Mouse (Mus musculus) embryonic facial prominence, embryonic 10.5 days (tissue): ENCODE results near the gene Ergic1. TPM values are rescaled to one million over a fixed set of nuclear protein-coding genes. Genes with fewer than 3 reads are reported as not detected.
A peak's percentile ranks its signal among the peaks of the same experiment; 100 is the strongest.

Experiments
- DNase-seq: peaks from one replicate; pipeline ENCODE4 v3.0.0-alpha.2; 2017; ENCODE audit warnings: low spot score
- H3K27ac ChIP-seq: fragments of 300-500 bp; sonication (generic); replicated peaks from 2 replicates; pipeline ENCODE4 v1.5.1; 2016; ENCODE audit warnings: mild to moderate bottlenecking
- H3K27me3 ChIP-seq: fragments of 300-500 bp; sonication (generic); replicated peaks from 2 replicates; pipeline ENCODE4 v1.6.1; 2016; ENCODE audit warnings: low read depth, mild to moderate bottlenecking; ENCODE audit not compliant: poor library complexity, severe bottlenecking
- H3K36me3 ChIP-seq: fragments of 300-500 bp; sonication (generic); replicated peaks from 2 replicates; pipeline ENCODE4 v1.6.1; 2016; ENCODE audit warnings: mild to moderate bottlenecking, moderate library complexity
- H3K4me1 ChIP-seq: fragments of 300-500 bp; sonication (generic); 2 replicates; pipeline ENCODE4 v1.6.1; 2016
- H3K4me3 ChIP-seq: fragments of 300-500 bp; sonication (generic); 2 replicates; pipeline ENCODE4 v1.5.1; 2016; ENCODE audit warnings: mild to moderate bottlenecking, moderate library complexity
- H3K9me3 ChIP-seq: fragments of 300-500 bp; sonication (generic); 2 replicates; pipeline ENCODE4 v1.6.1; 2016; ENCODE audit warnings: mild to moderate bottlenecking
- WGBS: fragments of 180-500 bp; shearing (Covaris S2); methylation state at CpG from one replicate; pipeline ENCODE4 v1.1.7; 2016; 5-methylcytosine and 5-hydroxymethylcytosine counted together
- polyA plus RNA-seq: library from polyadenylated mRNA; unstranded; fragments of >200 nt; fragmentation: Nextera tagmentation; extraction: Ambion mirVana; gene quantifications from 2 replicates; pipeline ENCODE4 v1.2.1, GENCODE M21; 2016

Gene Ergic1
- polyA plus RNA-seq, 1 experiment from 2014 or later = 109 TPM

DNA sequence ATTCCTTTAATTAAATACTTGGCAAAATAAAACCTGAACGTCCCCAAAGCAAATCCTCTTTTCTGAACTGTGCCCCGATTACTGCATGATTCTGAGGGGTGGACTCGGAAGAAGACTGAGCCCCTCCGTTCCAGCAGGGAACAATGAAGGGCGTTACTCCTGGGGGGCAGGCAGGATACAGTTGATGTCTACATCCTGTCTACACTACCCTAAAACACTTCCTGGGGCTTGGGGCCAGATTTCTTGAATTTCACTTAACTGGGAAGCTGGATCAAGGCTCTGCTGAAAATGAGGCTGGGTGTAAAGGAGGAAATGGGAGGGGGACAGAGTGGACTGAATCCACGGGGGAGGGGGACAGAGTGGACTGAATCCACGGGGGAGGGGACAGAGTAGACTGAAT, 13.5 kb upstream of the Ergic1 start:
- H3K27me3 ChIP-seq = peaks cover 16% of the 10 kb centered on the region
- no peak overlapping the region for H3K4me3 ChIP-seq
- WGBS = 30% methylated on average over 7 of the region's 7 CpGs
- peak; percentile 20 for DNase-seq
- H3K4me1 ChIP-seq = peaks cover 22% of the 10 kb centered on the region
- H3K9me3 ChIP-seq = no peaks in the 10 kb centered on the region
- 0 out of 2 replicates have a peak overlapping the region, but pooled peaks have one; percentile 14 for H3K27ac ChIP-seq
- no peaks in the 10 kb centered on the region for H3K36me3 ChIP-seq

DNA sequence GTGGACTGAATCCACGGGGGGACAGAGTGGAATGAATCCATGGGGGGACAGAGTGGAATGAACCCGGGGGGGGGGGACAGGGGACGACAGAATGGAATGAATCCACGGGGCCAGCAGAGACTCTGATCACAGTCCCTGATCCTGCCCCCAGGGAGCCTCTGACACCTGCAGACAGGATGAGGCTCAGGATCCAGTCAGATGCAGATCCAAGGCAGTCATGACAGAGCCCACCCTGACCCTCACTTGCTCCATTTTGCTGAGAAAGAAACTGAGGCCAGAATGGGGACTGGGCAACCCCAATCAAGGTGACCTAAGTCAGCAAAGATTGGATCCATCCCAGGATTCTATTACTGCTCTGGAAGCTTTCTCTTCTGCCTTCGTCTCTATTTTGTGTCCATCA, 12.7 kb upstream of the Ergic1 start:
- H3K27ac ChIP-seq = no peak overlapping the region
- peaks cover 22% of the 10 kb centered on the region for H3K4me1 ChIP-seq
- peaks cover 16% of the 10 kb centered on the region for H3K27me3 ChIP-seq
- no peak overlapping the region for H3K4me3 ChIP-seq
- 10% methylated on average over 5 of the region's 5 CpGs for WGBS
- no peaks in the 10 kb centered on the region for H3K9me3 ChIP-seq
- peak; percentile 19 for DNase-seq
- no peaks in the 10 kb centered on the region for H3K36me3 ChIP-seq

DNA sequence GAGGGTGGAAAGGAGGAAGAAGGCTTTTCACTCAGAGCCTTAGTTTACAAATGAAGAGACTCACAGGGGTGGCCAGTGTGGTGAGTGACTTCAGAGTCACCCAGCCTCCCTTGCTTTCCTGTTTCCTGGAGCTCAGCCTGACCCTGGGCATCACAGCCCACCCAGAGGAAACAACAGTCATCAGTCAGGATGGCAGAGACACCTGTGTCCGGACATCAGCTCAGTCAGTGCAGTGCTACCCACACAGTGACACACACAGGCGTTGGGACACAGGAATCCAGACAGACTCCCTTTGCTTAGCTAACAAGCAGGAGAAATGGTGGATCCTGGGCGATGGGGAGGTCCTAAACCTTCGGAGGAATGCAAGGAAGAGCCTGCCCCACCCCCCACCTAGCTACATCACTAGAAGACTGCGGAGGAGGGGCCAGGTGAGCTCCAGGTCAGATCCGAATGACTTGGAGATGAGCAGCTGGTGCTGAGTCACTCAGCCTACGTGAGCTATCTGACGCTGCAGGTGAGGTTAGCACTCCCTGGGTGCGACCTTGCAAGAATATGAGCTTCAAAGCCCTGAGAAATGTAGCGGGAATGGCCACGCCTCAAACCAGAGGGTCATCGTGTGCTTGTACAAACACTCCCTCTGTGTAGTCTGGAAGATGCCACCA, 12.0 kb upstream of the Ergic1 start:
- Histone ChIP-seq H3K9me3 (no peaks in the 10 kb centered on the region), H3K36me3 (no peaks in the 10 kb centered on the region), H3K4me1 (peaks cover 22% of the 10 kb centered on the region), H3K4me3 (peak overlapping the region; percentile 13; the same call in 1 of the 2 replicates), H3K27me3 (peaks cover 16% of the 10 kb centered on the region), H3K27ac (no peak overlapping the region)
- WGBS = 10% methylated on average over 12 of the region's 12 CpGs
- peak; percentile 29 for DNase-seq

DNA sequence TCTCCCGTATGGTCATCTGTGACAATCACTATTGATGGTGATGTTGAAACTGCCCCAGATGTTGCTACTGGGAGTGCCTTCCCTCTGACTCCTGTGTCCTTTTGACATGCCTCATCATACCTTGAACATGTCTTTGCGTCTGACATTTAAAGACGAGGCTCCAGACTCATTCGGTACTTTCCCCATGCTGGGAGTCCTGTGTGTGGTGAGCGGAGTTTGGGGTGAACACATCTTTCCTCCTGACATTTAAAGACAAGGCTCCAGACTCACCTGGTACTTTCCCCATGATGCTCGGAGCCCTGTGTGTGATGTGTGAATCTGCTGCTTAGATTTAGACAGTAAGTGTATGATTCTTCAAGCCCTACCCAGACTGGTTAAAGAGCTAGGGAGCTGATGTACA, 10.2 kb upstream of the Ergic1 start:
- WGBS = 91% methylated on average over 6 of the region's 6 CpGs
- no peak for DNase-seq
- peaks cover 22% of the 10 kb centered on the region for H3K4me1 ChIP-seq

DNA sequence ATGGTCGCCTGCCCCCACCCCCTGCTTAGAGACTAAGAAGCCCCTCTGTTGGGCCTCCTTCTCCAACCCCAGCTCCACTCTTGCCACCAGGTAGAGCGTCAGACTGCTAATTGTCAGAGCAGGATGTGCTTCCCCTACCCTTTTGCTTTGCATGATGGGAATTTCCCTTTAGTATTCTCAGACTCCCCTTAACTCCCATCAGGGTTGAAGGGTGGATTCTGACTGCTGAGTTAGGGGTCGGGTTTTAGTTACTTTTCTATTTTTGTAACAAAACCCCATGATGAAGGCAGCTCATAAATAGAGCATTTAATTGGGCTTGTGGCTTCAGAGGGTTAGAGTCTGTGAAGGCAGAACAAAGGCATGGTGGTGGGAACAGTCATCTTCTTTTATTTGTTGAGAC, 8.3 kb upstream of the Ergic1 start:
- 72% methylated on average over 3 of the region's 3 CpGs for WGBS
- H3K27ac ChIP-seq = no peak overlapping the region
- peaks cover 16% of the 10 kb centered on the region for H3K27me3 ChIP-seq
- no peak for DNase-seq
- no peaks in the 10 kb centered on the region for H3K36me3 ChIP-seq
- peaks cover 16% of the 10 kb centered on the region for H3K4me1 ChIP-seq
- H3K4me3 ChIP-seq = no peak overlapping the region
- H3K9me3 ChIP-seq = no peaks in the 10 kb centered on the region

More for the DNA sequence above, 10.2 kb upstream of the Ergic1 start:
- Histone ChIP-seq H3K27ac (no peak overlapping the region), H3K36me3 (no peaks in the 10 kb centered on the region), H3K27me3 (peaks cover 16% of the 10 kb centered on the region), H3K4me3 (no peak overlapping the region), H3K9me3 (no peaks in the 10 kb centered on the region)

DNA sequence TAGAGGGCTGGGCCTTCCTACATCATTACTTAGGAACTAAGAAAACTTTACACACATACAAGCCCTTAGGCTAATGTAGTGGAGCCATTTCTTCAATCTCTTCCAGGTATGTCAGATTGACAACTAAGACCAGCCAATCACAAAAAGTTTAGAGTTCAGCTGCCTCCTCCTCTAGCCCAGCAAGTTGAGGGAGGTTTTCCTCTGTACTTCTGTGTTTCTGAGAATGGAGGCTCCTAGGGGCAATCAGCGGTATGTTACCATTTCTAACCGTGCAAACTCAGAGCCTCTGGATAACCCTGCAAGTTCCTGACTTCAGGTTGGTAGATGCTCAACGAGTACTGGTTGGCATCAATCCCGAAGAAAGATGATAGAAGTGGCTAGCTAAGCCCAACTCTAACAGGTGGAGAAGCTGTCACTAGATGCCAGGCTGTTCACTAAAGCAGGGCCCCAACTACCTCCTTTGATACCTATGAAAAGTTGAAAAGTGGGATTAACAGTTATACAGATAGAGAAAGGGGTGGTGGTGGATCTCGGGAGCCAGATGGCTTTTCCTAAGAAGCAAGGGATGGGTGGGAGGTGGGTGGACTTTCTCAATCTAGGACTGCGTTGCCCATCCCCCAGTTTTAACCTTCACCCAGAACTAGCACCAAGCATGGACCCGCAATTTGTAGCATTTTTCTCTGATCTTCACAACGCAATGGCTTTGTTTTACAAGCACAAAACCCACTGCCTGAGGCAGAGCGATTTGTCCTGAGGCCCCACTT, 581 bp upstream of the Ergic1 start:
- peaks cover 27% of the 10 kb centered on the region for H3K36me3 ChIP-seq
- peaks cover 33% of the 10 kb centered on the region for H3K4me1 ChIP-seq
- H3K27ac ChIP-seq = peak overlapping the region; percentile 92
- H3K27me3 ChIP-seq = no peaks in the 10 kb centered on the region
- no peak for DNase-seq
- no peaks in the 10 kb centered on the region for H3K9me3 ChIP-seq
- H3K4me3 ChIP-seq = peak overlapping the region; percentile 91
- 35% methylated on average over 9 of the region's 9 CpGs for WGBS

DNA sequence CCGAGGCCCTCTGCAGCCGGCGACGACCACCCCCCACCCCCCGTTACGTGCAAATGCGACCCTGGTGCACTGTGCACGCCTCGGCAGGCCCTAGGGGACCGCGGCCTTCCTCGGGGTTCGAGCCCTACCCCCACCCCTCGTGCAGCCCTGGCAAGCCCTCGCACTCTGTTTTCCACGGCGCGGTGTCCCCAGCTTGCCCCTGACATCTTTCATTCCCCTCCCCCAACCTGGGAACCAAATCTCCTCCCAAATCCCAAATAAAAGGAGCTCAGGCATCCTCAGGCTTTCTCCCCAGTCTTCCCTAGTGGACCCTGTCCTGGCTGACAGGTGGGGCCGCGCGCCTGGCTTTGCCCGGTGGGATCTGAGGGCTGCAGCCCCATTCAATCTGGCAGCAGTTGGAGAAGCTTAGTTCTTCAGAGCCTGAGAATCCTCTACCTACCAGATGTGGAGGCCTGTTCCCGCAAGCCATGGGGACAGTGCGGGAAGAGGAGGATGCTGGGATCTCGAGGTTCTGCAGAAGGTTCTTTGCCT, 427 bp downstream of the Ergic1 start, which contains the start of gene Dusp1:
Gene Dusp1 (minus strand): TSS at position 478 of the 531 bp plus-strand sequence.
- 2% methylated on average over 25 of the region's 25 CpGs for WGBS
- peak within 1 kb of the TSS; percentile 92 for H3K27ac ChIP-seq
- peaks cover 37% of the 10 kb centered on the region for H3K36me3 ChIP-seq
- DNase-seq = no peak
- H3K27me3 ChIP-seq = no peaks in the 10 kb centered on the region
- H3K4me1 ChIP-seq = peaks cover 33% of the 10 kb centered on the region
- peaks cover 8% of the 10 kb centered on the region for H3K9me3 ChIP-seq
- H3K4me3 ChIP-seq = peak within 1 kb of the TSS; percentile 91

DNA sequence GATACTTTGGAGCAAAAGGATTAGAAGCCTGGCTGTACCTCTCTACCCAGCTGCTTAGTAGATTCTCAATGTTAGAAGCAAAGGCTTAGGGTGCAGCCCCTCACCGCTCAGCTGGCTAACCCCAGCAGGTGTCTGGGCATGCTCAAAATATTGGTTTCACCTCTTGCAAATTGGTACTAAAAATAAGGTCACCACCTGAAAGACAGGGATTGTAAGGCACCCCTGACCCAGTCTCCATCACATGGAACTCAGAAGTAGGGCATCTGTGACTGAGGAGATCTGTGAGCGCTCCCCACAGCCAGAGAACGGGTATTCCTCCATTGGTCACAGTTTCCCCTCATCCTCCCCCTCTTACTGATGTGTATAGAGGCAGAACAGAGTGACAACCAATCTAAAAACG, 1.0 kb downstream of the Ergic1 start:
- WGBS = 76% methylated on average over 4 of the region's 4 CpGs

DNA sequence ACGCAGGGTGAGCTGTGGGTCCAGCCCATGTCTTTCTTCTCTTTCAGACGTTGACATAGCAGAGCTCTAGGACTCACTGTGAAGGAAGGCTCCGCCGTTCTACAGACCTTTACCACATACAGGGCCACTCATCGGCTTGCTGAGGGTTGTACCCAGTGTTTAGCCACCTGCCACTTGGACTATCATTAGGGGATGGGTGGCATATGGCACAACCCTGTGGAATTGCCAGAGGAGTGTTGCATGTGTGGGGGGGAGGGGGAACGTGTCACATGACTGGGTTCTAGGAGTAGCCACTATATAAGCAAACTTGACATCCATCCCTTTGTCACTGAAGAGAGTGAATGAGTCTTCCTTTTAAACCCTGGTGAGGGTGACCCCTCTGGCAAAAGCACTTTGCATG, 2.2 kb downstream of the Ergic1 start:
- H3K36me3 ChIP-seq = peaks cover 54% of the 10 kb centered on the region
- no peak for DNase-seq
- H3K4me3 ChIP-seq = no peak overlapping the region
- WGBS = 90% methylated on average over 6 of the region's 6 CpGs
- H3K27me3 ChIP-seq = no peaks in the 10 kb centered on the region
- peaks cover 8% of the 10 kb centered on the region for H3K9me3 ChIP-seq
- H3K4me1 ChIP-seq = peaks cover 33% of the 10 kb centered on the region
- H3K27ac ChIP-seq = no peak overlapping the region

More for the DNA sequence above, 1.0 kb downstream of the Ergic1 start:
- H3K36me3 ChIP-seq = peaks cover 43% of the 10 kb centered on the region
- H3K4me1 ChIP-seq = peaks cover 33% of the 10 kb centered on the region
- H3K9me3 ChIP-seq = peaks cover 8% of the 10 kb centered on the region
- peak overlapping the region; percentile 91 for H3K4me3 ChIP-seq
- no peaks in the 10 kb centered on the region for H3K27me3 ChIP-seq
- peak overlapping the region; percentile 92 for H3K27ac ChIP-seq
- DNase-seq = no peak

DNA sequence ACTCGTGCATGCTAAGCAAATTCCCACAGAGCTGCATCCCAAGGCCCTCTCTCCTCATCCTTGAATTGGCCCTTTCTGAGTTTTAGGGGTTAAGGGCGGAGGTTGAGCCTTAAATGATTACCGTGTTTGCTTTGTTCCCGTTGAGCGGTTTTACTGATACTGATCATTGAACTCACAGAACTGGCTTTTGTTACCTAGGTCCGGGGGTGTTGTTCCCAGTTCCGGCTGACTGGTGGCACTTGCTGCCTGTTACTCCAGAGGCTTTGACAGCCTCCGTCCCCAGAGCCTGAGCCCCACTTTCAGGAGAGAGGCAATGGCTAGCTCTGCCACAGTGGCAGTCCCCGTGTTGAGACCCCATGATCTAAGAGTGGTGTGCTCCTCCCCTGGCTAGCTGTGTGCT, 3.1 kb downstream of the Ergic1 start:
- Histone ChIP-seq H3K9me3 (peaks cover 8% of the 10 kb centered on the region), H3K4me1 (peaks cover 33% of the 10 kb centered on the region), H3K36me3 (peaks cover 64% of the 10 kb centered on the region), H3K27ac (no peak overlapping the region; the same call in 1 of the 2 replicates), H3K4me3 (0 out of 2 replicates have a peak overlapping the region, but pooled peaks have one; percentile 8), H3K27me3 (no peaks in the 10 kb centered on the region)
- no peak for DNase-seq
- 72% methylated on average over 9 of the region's 9 CpGs for WGBS

DNA sequence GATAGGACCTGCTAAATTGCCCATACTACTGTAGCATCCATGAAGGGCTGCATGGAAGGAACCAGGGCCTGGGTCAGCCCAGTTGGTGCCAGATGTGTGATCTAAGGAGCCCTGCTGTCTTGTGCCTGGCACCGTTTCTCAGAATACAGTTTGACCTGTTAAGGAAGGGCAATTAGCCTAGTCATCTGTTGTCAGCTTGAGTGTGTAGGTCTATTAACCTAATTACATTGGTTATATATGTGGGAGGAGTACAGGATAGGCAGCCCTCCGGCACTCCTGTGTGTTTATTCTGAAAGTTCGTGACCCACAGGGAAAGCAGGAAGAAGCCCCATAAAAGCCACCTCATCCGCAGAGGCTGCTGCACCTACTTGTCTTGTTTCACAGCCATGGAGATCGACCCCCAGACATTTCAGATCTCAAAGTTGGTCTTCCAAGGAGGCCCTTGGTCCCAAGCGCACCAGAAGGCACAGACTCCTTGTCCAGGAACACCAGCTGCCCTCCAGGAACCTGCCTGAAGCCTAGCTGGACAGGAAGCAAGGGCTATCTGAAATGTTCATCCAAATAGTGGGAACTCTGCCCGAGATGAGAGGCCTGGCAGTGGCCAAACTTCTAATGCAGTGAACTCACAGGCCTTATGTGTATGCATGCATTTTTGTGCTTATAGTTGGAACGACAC, 6.0 kb downstream of the Ergic1 start:
- peaks cover 8% of the 10 kb centered on the region for H3K9me3 ChIP-seq
- H3K27ac ChIP-seq = no peak overlapping the region
- H3K4me1 ChIP-seq = peaks cover 18% of the 10 kb centered on the region
- WGBS = 84% methylated on average over 8 of the region's 8 CpGs
- DNase-seq = no peak
- H3K27me3 ChIP-seq = no peaks in the 10 kb centered on the region
- peaks cover 90% of the 10 kb centered on the region for H3K36me3 ChIP-seq
- H3K4me3 ChIP-seq = no peak overlapping the region

DNA sequence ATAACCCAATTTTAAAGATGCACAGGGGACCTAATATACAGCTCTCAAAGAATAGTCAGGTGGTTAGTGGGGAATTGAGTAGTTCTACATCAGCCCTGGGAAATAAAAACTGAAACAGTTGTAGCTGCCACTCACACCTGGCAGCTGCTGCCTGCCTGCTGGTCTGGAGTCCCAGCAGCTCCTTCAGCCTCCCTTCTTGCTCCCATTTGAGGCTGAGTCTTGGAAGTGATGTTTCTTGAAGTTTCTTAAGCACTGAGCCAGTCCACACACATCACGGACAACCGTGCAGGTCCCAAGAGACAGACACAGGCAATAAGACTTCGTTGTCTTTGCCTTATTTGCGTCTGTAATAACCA, 6.5 kb downstream of the Ergic1 start:
- peaks cover 8% of the 10 kb centered on the region for H3K9me3 ChIP-seq
- peaks cover 13% of the 10 kb centered on the region for H3K4me1 ChIP-seq
- no peak for DNase-seq
- H3K4me3 ChIP-seq = no peak overlapping the region
- no peaks in the 10 kb centered on the region for H3K27me3 ChIP-seq
- H3K36me3 ChIP-seq = peaks cover 96% of the 10 kb centered on the region
- no peak overlapping the region for H3K27ac ChIP-seq
- WGBS = 95% methylated on average over 4 of the region's 4 CpGs
